Mouse (Mus musculus) liver, embryonic 14.5 days (tissue): ENCODE measurements around the gene Ubqln3. TPM values are rescaled to one million over a fixed set of nuclear protein-coding genes. Genes with fewer than 3 reads are reported as not detected.

Source experiments
- ATAC-seq: fragments of 200-750 bp; cut with Nextera tagmentation; 2 replicates; pipeline ENCODE4 v1.8.0; 2017; ENCODE audit warnings: moderate number of reproducible peaks, mild to moderate bottlenecking, moderate library complexity; ENCODE audit not compliant: insufficient read depth
- DNase-seq, 3 experiments: peaks; one replicate each; pipeline ENCODE4 v3.0.0-alpha.2; 2012 to 2013; ENCODE audit warnings: low read depth in 3 of 3, low spot score in 3 of 3
- H3K27ac ChIP-seq: fragments of 300-500 bp; sonication (generic); 2 replicates; pipeline ENCODE4 v1.5.1; 2014; ENCODE audit warnings: moderate library complexity, mild to moderate bottlenecking, control low read depth, inconsistent platforms
- H3K27me3 ChIP-seq: fragments of 300-500 bp; sonication (generic); 2 replicates; pipeline ENCODE4 v1.6.1; 2014; ENCODE audit warnings: mild to moderate bottlenecking, low read length, moderate library complexity; ENCODE audit not compliant: control insufficient read depth, insufficient read depth
- H3K36me3 ChIP-seq: fragments of 300-500 bp; sonication (generic); replicated peaks from 2 replicates; pipeline ENCODE4 v1.6.1; 2014; ENCODE audit warnings: low read depth; ENCODE audit not compliant: control insufficient read depth, insufficient read depth
- H3K4me1 ChIP-seq, 2 experiments: fragments of 200-500 bp in 1 of 2; fragments of 300-500 bp in 1 of 2; sonication (generic) in 1 of 2; replicated peaks; 2 replicates each; pipeline ENCODE4 v1.6.1; 2012 to 2014; ENCODE audit warnings: antibody characterized with exemption in 1 of 2, inconsistent platforms in 1 of 2, low read length in 1 of 2; ENCODE audit not compliant: control insufficient read depth in 2 of 2, insufficient read depth in 2 of 2
- H3K4me2 ChIP-seq: fragments of 300-500 bp; sonication (generic); 2 replicates; pipeline ENCODE4 v1.6.1; 2014; ENCODE audit warnings: low read depth, mild to moderate bottlenecking, control low read depth, moderate library complexity
- H3K4me3 ChIP-seq, 2 experiments: fragments of 200-500 bp in 1 of 2; fragments of 300-500 bp in 1 of 2; sonication (generic) in 1 of 2; 2 replicates each; pipeline ENCODE4 v1.5.1; 2012 to 2014; ENCODE audit warnings: low read depth in 2 of 2, low read length in 2 of 2, mild to moderate bottlenecking in 2 of 2, control low read depth in 1 of 2, inconsistent platforms in 1 of 2, moderate library complexity in 1 of 2; ENCODE audit not compliant: insufficient read depth in 1 of 2
- H3K9ac ChIP-seq: fragments of 300-500 bp; sonication (generic); replicated peaks from 2 replicates; pipeline ENCODE4 v1.6.1; 2014; ENCODE audit warnings: mild to moderate bottlenecking, control low read depth, moderate library complexity
- H3K9me3 ChIP-seq: fragments of 300-500 bp; sonication (generic); 2 replicates; pipeline ENCODE4 v1.6.1; 2016; ENCODE audit warnings: low read length, mixed read lengths; ENCODE audit not compliant: control insufficient read depth
- CTCF ChIP-seq: IDR thresholded peaks from 2 replicates; pipeline ENCODE4 v1.5.1; 2016; ENCODE audit warnings: antibody characterized with exemption, low read depth, control low read depth
- EP300 ChIP-seq: IDR thresholded peaks from 2 replicates; pipeline ENCODE4 v1.6.1; 2016; ENCODE audit warnings: antibody characterized with exemption, low read depth
- WGBS: fragments of 180-500 bp; shearing (Covaris S2); extraction: QIAGEN DNeasy Blood & Tissue Kit; methylation state at CpG from one replicate; pipeline ENCODE4 v1.1.7; 2014; ENCODE audit not compliant: insufficient replicate concordance; 5-methylcytosine and 5-hydroxymethylcytosine counted together
- polyA plus RNA-seq, 2 experiments: library from polyadenylated mRNA; depleted of rRNA in 1 of 2; stranded (reverse) in 1 of 2; unstranded in 1 of 2; fragments of >200 nt; fragmentation: Nextera tagmentation in 1 of 2; extraction: Ambion mirVana in 1 of 2; gene quantifications; 2 replicates each; pipeline versions ENCODE4 v1.2.1 to v1.2.3; 2012 to 2014

Ubqln3 gene
- polyA plus RNA-seq, 2 experiments: not detected

DNA sequence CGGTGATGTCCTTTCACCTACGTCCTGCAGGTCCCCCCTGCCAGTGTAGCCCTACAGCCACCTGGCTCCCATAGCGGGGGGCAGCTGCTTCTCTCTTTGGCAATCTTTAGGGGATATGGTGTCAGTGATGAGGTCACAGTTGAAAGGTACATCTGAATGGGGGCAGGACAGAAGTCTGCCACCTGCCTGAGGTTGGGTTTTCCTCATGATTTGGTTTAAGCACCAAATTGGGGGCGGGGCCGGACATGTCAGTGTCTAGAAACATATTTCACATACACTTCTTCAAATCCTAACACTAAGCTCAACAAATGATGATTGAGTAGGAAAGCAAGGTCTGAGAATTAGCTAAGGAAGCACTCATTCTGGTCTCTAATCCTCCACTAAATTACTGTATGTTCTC lies 13.4 kb downstream of the Ubqln3 start, which contains the start of gene Ubqln5:
TSS of gene Ubqln5 (minus strand) at position 101 of the 400 bp plus-strand sequence.
- H3K4me3 ChIP-seq: no peak within 1 kb of the TSS
- DNase-seq (no peak), ATAC-seq (no peak)
- H3K27me3 ChIP-seq: no peaks in the 10 kb centered on the region
- H3K9me3 ChIP-seq: no peaks in the 10 kb centered on the region
- H3K9ac ChIP-seq: no peak within 1 kb of the TSS
- no peaks in the 10 kb centered on the region for H3K4me1 ChIP-seq
- H3K36me3 ChIP-seq: no peaks in the 10 kb centered on the region
- TF ChIP-seq CTCF (no peak), EP300 (no peak)
- no peak within 1 kb of the TSS for H3K4me2 ChIP-seq
- H3K27ac ChIP-seq: no peak within 1 kb of the TSS
- 75% methylated on average over 5 of the region's 5 CpGs for WGBS

- H3K9me3 ChIP-seq: no peaks in the 10 kb centered on the region
- no peak within 1 kb of the TSS for H3K9ac ChIP-seq
- ATAC-seq (no peak), DNase-seq (no peak)
- no peaks in the 10 kb centered on the region for H3K36me3 ChIP-seq
- TF ChIP-seq EP300: no peak
- no peak for TF ChIP-seq CTCF
- no peaks in the 10 kb centered on the region for H3K27me3 ChIP-seq
- H3K4me2 ChIP-seq: no peak within 1 kb of the TSS
- no peak within 1 kb of the TSS for H3K27ac ChIP-seq
- H3K4me1 ChIP-seq: peaks cover 0 to 2% of the 10 kb centered on the region in 2 experiments; a peak in 1 of 4 replicates
- no peak within 1 kb of the TSS for H3K4me3 ChIP-seq
Observed at GRCm38 (mm10) chr7:104104757-104104972, 38.4 kb downstream of the Ubqln3 start, which contains the start of gene Olfr646. TSS of gene Olfr646 (plus strand) at chr7:104104873.

DNA sequence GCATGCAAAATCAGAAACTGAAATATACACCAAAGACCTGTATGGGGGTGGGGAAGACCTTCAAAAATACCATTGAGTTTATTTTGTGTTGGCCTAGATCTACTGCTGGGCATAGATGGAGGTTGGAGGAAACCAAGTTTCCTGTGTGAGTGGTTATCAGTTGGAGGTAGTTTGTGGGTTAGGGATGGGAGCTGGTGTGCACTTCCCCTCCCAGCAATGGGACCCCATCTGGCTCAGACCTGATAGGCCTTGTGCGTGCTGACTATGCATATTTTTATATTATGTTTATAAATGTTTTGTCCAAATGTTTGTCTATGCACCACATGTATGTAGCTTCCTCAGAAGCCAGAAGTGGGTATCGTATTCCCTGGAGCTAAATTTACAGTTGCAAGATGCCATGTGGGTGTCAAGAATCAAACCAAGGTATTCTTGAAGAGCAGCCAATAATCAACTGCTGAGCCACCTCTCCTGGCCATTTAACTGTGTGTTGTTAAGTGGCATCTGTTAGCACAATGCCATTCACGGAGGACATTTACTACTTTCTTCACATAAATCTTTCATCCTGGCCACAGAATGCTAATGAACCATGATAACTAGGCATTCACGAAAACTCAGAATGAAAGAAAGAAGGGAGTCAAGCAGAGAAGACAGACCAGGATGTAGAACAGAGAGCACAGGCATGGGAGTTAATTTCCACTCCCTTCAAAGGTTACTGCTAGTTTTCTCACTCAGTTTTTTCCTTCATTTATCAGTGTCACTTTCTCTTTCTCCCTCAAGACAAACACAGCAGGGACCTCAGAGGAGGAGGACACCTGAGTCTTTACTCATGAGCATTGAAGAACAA lies 38.9 kb downstream of the Ubqln3 start:
- H3K27ac ChIP-seq: no peak overlapping the region
- H3K36me3 ChIP-seq: no peaks in the 10 kb centered on the region
- no peak overlapping the region for H3K4me2 ChIP-seq
- ATAC-seq (peak; percentile 62; the same call in 1 of the 2 replicates), DNase-seq (no peak)
- H3K4me3 ChIP-seq: no peak overlapping the region
- no peaks in the 10 kb centered on the region for H3K9me3 ChIP-seq
- H3K27me3 ChIP-seq: no peaks in the 10 kb centered on the region
- peaks cover 0 to 2% of the 10 kb centered on the region in 2 experiments; a peak in 1 of 4 replicates for H3K4me1 ChIP-seq
- H3K9ac ChIP-seq: no peak overlapping the region
- TF ChIP-seq EP300 (0 out of 2 replicates have a peak, but pooled peaks have one; percentile 18), CTCF (no peak)
- whole genome bisulfite sequencing: 12% methylated on average over 4 of the region's 4 CpGs

Other genes with a start within 250 kb of the Ubqln3 start
- under 0.01 TPM in 1 of 2 replicates, not detected in the other for gene Olfr64, start 248.8 kb downstream of the Ubqln3 start, polyA plus RNA-seq (2012; rRNA removed)
- not detected in 2 replicates for gene Olfr64, start 248.8 kb downstream of the Ubqln3 start, polyA plus RNA-seq (2014; fragmentation: Nextera tagmentation; extraction: Ambion mirVana)
- not detected in 2 replicates for gene Olfr65, start 239.8 kb downstream of the Ubqln3 start, polyA plus RNA-seq (2012; rRNA removed)
- gene Olfr65, start 239.8 kb downstream of the Ubqln3 start, polyA plus RNA-seq (2014; fragmentation: Nextera tagmentation; extraction: Ambion mirVana): not detected in 2 replicates
- 0.84 and 0.95 TPM in 2 replicates for gene Olfr631, start 214.5 kb downstream of the Ubqln3 start, polyA plus RNA-seq (2012; rRNA removed)
- gene Olfr631, start 214.5 kb downstream of the Ubqln3 start, polyA plus RNA-seq (2014; fragmentation: Nextera tagmentation; extraction: Ambion mirVana): 0.19 and 0.24 TPM in 2 replicates
- 1.9 and 2.2 TPM in 2 replicates for gene Olfr632, start 208.9 kb downstream of the Ubqln3 start, polyA plus RNA-seq (2012; rRNA removed)
- 0.52 and 0.69 TPM in 2 replicates for gene Olfr632, start 208.9 kb downstream of the Ubqln3 start, polyA plus RNA-seq (2014; fragmentation: Nextera tagmentation; extraction: Ambion mirVana)
- gene Olfr633, start 198.8 kb downstream of the Ubqln3 start, polyA plus RNA-seq (2012; rRNA removed): 0.04 and 0.06 TPM in 2 replicates
- not detected in 2 replicates for gene Olfr633, start 198.8 kb downstream of the Ubqln3 start, polyA plus RNA-seq (2014; fragmentation: Nextera tagmentation; extraction: Ambion mirVana)
- 0.02 and 0.03 TPM in 2 replicates for gene Olfr635, start 172.1 kb downstream of the Ubqln3 start, polyA plus RNA-seq (2012; rRNA removed)
- not detected in 2 replicates for gene Olfr635, start 172.1 kb downstream of the Ubqln3 start, polyA plus RNA-seq (2014; fragmentation: Nextera tagmentation; extraction: Ambion mirVana)
- gene Olfr638, start 144.5 kb downstream of the Ubqln3 start, polyA plus RNA-seq (2012; rRNA removed): 0.06 and 0.18 TPM in 2 replicates
- not detected in 2 replicates for gene Olfr638, start 144.5 kb downstream of the Ubqln3 start, polyA plus RNA-seq (2014; fragmentation: Nextera tagmentation; extraction: Ambion mirVana)
- gene Olfr639, start 126.0 kb downstream of the Ubqln3 start, polyA plus RNA-seq (2012; rRNA removed): not detected in 2 replicates
- gene Olfr639, start 126.0 kb downstream of the Ubqln3 start, polyA plus RNA-seq (2014; fragmentation: Nextera tagmentation; extraction: Ambion mirVana): 0.03 TPM in 1 of 2 replicates, not detected in the other
- not detected in 2 replicates for gene Olfr640, start 117.7 kb downstream of the Ubqln3 start, polyA plus RNA-seq (2012; rRNA removed)
- gene Olfr640, start 117.7 kb downstream of the Ubqln3 start, polyA plus RNA-seq (2014; fragmentation: Nextera tagmentation; extraction: Ambion mirVana): not detected in 2 replicates
- not detected in 2 replicates for gene Olfr641, start 107.8 kb downstream of the Ubqln3 start, polyA plus RNA-seq (2012; rRNA removed)
- gene Olfr641, start 107.8 kb downstream of the Ubqln3 start, polyA plus RNA-seq (2014; fragmentation: Nextera tagmentation; extraction: Ambion mirVana): not detected in 2 replicates
- gene Olfr642, start 90.6 kb downstream of the Ubqln3 start, polyA plus RNA-seq (2012; rRNA removed): not detected in 2 replicates
- gene Olfr642, start 90.6 kb downstream of the Ubqln3 start, polyA plus RNA-seq (2014; fragmentation: Nextera tagmentation; extraction: Ambion mirVana): not detected in 2 replicates
- gene 4930516K23Rik, start 81.8 kb downstream of the Ubqln3 start, polyA plus RNA-seq (2012; rRNA removed): not detected in 2 replicates
- not detected in 2 replicates for gene 4930516K23Rik, start 81.8 kb downstream of the Ubqln3 start, polyA plus RNA-seq (2014; fragmentation: Nextera tagmentation; extraction: Ambion mirVana)
- gene Olfr644, start 71.4 kb downstream of the Ubqln3 start, polyA plus RNA-seq (2012; rRNA removed): not detected in 2 replicates
- gene Olfr644, start 71.4 kb downstream of the Ubqln3 start, polyA plus RNA-seq (2014; fragmentation: Nextera tagmentation; extraction: Ambion mirVana): not detected in 2 replicates
- gene Olfr645, start 57.8 kb downstream of the Ubqln3 start, polyA plus RNA-seq (2012; rRNA removed): not detected in 2 replicates
- gene Olfr645, start 57.8 kb downstream of the Ubqln3 start, polyA plus RNA-seq (2014; fragmentation: Nextera tagmentation; extraction: Ambion mirVana): not detected in 2 replicates
- not detected in 2 replicates for gene Olfr646, start 38.4 kb downstream of the Ubqln3 start, polyA plus RNA-seq (2012; rRNA removed)
- not detected in 2 replicates for gene Olfr646, start 38.4 kb downstream of the Ubqln3 start, polyA plus RNA-seq (2014; fragmentation: Nextera tagmentation; extraction: Ambion mirVana)
- not detected in 2 replicates for gene Ubqln5, start 13.5 kb downstream of the Ubqln3 start, polyA plus RNA-seq (2012; rRNA removed)
- gene Ubqln5, start 13.5 kb downstream of the Ubqln3 start, polyA plus RNA-seq (2014; fragmentation: Nextera tagmentation; extraction: Ambion mirVana): not detected in 2 replicates
- not detected in 2 replicates for gene Olfr643, start 5.9 kb downstream of the Ubqln3 start, polyA plus RNA-seq (2012; rRNA removed)
- not detected in 2 replicates for gene Olfr643, start 5.9 kb downstream of the Ubqln3 start, polyA plus RNA-seq (2014; fragmentation: Nextera tagmentation; extraction: Ambion mirVana)
- gene Ubqlnl, start 7.3 kb upstream of the Ubqln3 start, polyA plus RNA-seq (2012; rRNA removed): not detected in 2 replicates
- gene Ubqlnl, start 7.3 kb upstream of the Ubqln3 start, polyA plus RNA-seq (2014; fragmentation: Nextera tagmentation; extraction: Ambion mirVana): not detected in 2 replicates
- not detected in 2 replicates for gene Olfm5, start 21.6 kb upstream of the Ubqln3 start, polyA plus RNA-seq (2012; rRNA removed)
- not detected in 2 replicates for gene Olfm5, start 21.6 kb upstream of the Ubqln3 start, polyA plus RNA-seq (2014; fragmentation: Nextera tagmentation; extraction: Ambion mirVana)
- gene Olfr648, start 40.1 kb upstream of the Ubqln3 start, polyA plus RNA-seq (2012; rRNA removed): 0.01 and 0.06 TPM in 2 replicates
- 0.04 TPM in 1 of 2 replicates, not detected in the other for gene Olfr648, start 40.1 kb upstream of the Ubqln3 start, polyA plus RNA-seq (2014; fragmentation: Nextera tagmentation; extraction: Ambion mirVana)
- gene Olfr649, start 52.7 kb upstream of the Ubqln3 start, polyA plus RNA-seq (2012; rRNA removed): not detected in 2 replicates
- not detected in 2 replicates for gene Olfr649, start 52.7 kb upstream of the Ubqln3 start, polyA plus RNA-seq (2014; fragmentation: Nextera tagmentation; extraction: Ambion mirVana)
- 0.38 and 0.43 TPM in 2 replicates for gene Trim6, start 75.5 kb upstream of the Ubqln3 start, polyA plus RNA-seq (2012; rRNA removed)
- gene Trim6, start 75.5 kb upstream of the Ubqln3 start, polyA plus RNA-seq (2014; fragmentation: Nextera tagmentation; extraction: Ambion mirVana): 0.28 and 0.44 TPM in 2 replicates
- 1.1 and 1.4 TPM in 2 replicates for gene Trim34a, start 101.2 kb upstream of the Ubqln3 start, polyA plus RNA-seq (2012; rRNA removed)
- gene Trim34a, start 101.2 kb upstream of the Ubqln3 start, polyA plus RNA-seq (2014; fragmentation: Nextera tagmentation; extraction: Ambion mirVana): 1.3 and 1.7 TPM in 2 replicates
- gene Trim5, start 144.8 kb upstream of the Ubqln3 start, polyA plus RNA-seq (2012; rRNA removed): 0.17 and 0.28 TPM in 2 replicates
- gene Trim5, start 144.8 kb upstream of the Ubqln3 start, polyA plus RNA-seq (2014; fragmentation: Nextera tagmentation; extraction: Ambion mirVana): 0.22 and 0.23 TPM in 2 replicates
- gene Trim12a, start 172.2 kb upstream of the Ubqln3 start, polyA plus RNA-seq (2012; rRNA removed): 2.0 and 2.4 TPM in 2 replicates
- gene Trim12a, start 172.2 kb upstream of the Ubqln3 start, polyA plus RNA-seq (2014; fragmentation: Nextera tagmentation; extraction: Ambion mirVana): 2.3 and 2.8 TPM in 2 replicates
- gene Trim34b, start 186.2 kb upstream of the Ubqln3 start, polyA plus RNA-seq (2012; rRNA removed): 0.01 and 0.02 TPM in 2 replicates
- gene Trim34b, start 186.2 kb upstream of the Ubqln3 start, polyA plus RNA-seq (2014; fragmentation: Nextera tagmentation; extraction: Ambion mirVana): not detected in 2 replicates
- 1.0 and 1.7 TPM in 2 replicates for gene Trim12c, start 210.1 kb upstream of the Ubqln3 start, polyA plus RNA-seq (2012; rRNA removed)
- gene Trim12c, start 210.1 kb upstream of the Ubqln3 start, polyA plus RNA-seq (2014; fragmentation: Nextera tagmentation; extraction: Ambion mirVana): 0.52 and 0.61 TPM in 2 replicates
- 0.10 and 0.19 TPM in 2 replicates for gene Trim30b, start 226.6 kb upstream of the Ubqln3 start, polyA plus RNA-seq (2012; rRNA removed)
- gene Trim30b, start 226.6 kb upstream of the Ubqln3 start, polyA plus RNA-seq (2014; fragmentation: Nextera tagmentation; extraction: Ambion mirVana): 0.09 and 0.27 TPM in 2 replicates